Mouse (Mus musculus) liver, embryonic 14.5 days (tissue): ENCODE results near the gene Rasal1. TPM values are rescaled to one million over a fixed set of nuclear protein-coding genes. Genes with fewer than 3 reads are reported as not detected.

Source experiments
- ATAC-seq: fragments of 200-750 bp; cut with Nextera tagmentation; 2 replicates; pipeline ENCODE4 v1.8.0; 2017; ENCODE audit warnings: moderate number of reproducible peaks, mild to moderate bottlenecking, moderate library complexity; ENCODE audit not compliant: insufficient read depth
- DNase-seq, 3 experiments: peaks; one replicate each; pipeline ENCODE4 v3.0.0-alpha.2; 2012 to 2013; ENCODE audit warnings: low read depth in 3 of 3, low spot score in 3 of 3
- H3K27ac ChIP-seq: fragments of 300-500 bp; sonication (generic); 2 replicates; pipeline ENCODE4 v1.5.1; 2014; ENCODE audit warnings: moderate library complexity, mild to moderate bottlenecking, control low read depth, inconsistent platforms
- H3K27me3 ChIP-seq: fragments of 300-500 bp; sonication (generic); 2 replicates; pipeline ENCODE4 v1.6.1; 2014; ENCODE audit warnings: mild to moderate bottlenecking, low read length, moderate library complexity; ENCODE audit not compliant: control insufficient read depth, insufficient read depth
- H3K36me3 ChIP-seq: fragments of 300-500 bp; sonication (generic); replicated peaks from 2 replicates; pipeline ENCODE4 v1.6.1; 2014; ENCODE audit warnings: low read depth; ENCODE audit not compliant: control insufficient read depth, insufficient read depth
- H3K4me1 ChIP-seq, 2 experiments: fragments of 200-500 bp in 1 of 2; fragments of 300-500 bp in 1 of 2; sonication (generic) in 1 of 2; replicated peaks; 2 replicates each; pipeline ENCODE4 v1.6.1; 2012 to 2014; ENCODE audit warnings: antibody characterized with exemption in 1 of 2, inconsistent platforms in 1 of 2, low read length in 1 of 2; ENCODE audit not compliant: control insufficient read depth in 2 of 2, insufficient read depth in 2 of 2
- H3K4me2 ChIP-seq: fragments of 300-500 bp; sonication (generic); 2 replicates; pipeline ENCODE4 v1.6.1; 2014; ENCODE audit warnings: low read depth, mild to moderate bottlenecking, control low read depth, moderate library complexity
- H3K4me3 ChIP-seq, 2 experiments: fragments of 200-500 bp in 1 of 2; fragments of 300-500 bp in 1 of 2; sonication (generic) in 1 of 2; 2 replicates each; pipeline ENCODE4 v1.5.1; 2012 to 2014; ENCODE audit warnings: low read depth in 2 of 2, low read length in 2 of 2, mild to moderate bottlenecking in 2 of 2, control low read depth in 1 of 2, inconsistent platforms in 1 of 2, moderate library complexity in 1 of 2; ENCODE audit not compliant: insufficient read depth in 1 of 2
- H3K9ac ChIP-seq: fragments of 300-500 bp; sonication (generic); replicated peaks from 2 replicates; pipeline ENCODE4 v1.6.1; 2014; ENCODE audit warnings: mild to moderate bottlenecking, control low read depth, moderate library complexity
- H3K9me3 ChIP-seq: fragments of 300-500 bp; sonication (generic); 2 replicates; pipeline ENCODE4 v1.6.1; 2016; ENCODE audit warnings: low read length, mixed read lengths; ENCODE audit not compliant: control insufficient read depth
- CTCF ChIP-seq: IDR thresholded peaks from 2 replicates; pipeline ENCODE4 v1.5.1; 2016; ENCODE audit warnings: antibody characterized with exemption, low read depth, control low read depth
- EP300 ChIP-seq: IDR thresholded peaks from 2 replicates; pipeline ENCODE4 v1.6.1; 2016; ENCODE audit warnings: antibody characterized with exemption, low read depth
- WGBS: fragments of 180-500 bp; shearing (Covaris S2); extraction: QIAGEN DNeasy Blood & Tissue Kit; methylation state at CpG from one replicate; pipeline ENCODE4 v1.1.7; 2014; ENCODE audit not compliant: insufficient replicate concordance; 5-methylcytosine and 5-hydroxymethylcytosine counted together
- polyA plus RNA-seq, 2 experiments: library from polyadenylated mRNA; depleted of rRNA in 1 of 2; stranded (reverse) in 1 of 2; unstranded in 1 of 2; fragments of >200 nt; fragmentation: Nextera tagmentation in 1 of 2; extraction: Ambion mirVana in 1 of 2; gene quantifications; 2 replicates each; pipeline versions ENCODE4 v1.2.1 to v1.2.3; 2012 to 2014

Rasal1 gene
- polyA plus RNA-seq, 2 experiments = 0.17 to 0.18 TPM

GRCm38 (mm10) chr5:120652915-120653701 is 4.5 kb downstream of the Rasal1 start:
- no peak for DNase-seq
- no peaks in the 10 kb centered on the region for H3K9me3 ChIP-seq
- 69% methylated on average over 28 of the region's 28 CpGs for WGBS
- no peak overlapping the region for H3K9ac ChIP-seq
- no peak for ATAC-seq
- H3K36me3 ChIP-seq = no peaks in the 10 kb centered on the region
- H3K27me3 ChIP-seq = peaks cover 20% of the 10 kb centered on the region
- no peak overlapping the region for H3K4me3 ChIP-seq
- no peak overlapping the region for H3K27ac ChIP-seq
- TF ChIP-seq CTCF (no peak), EP300 (no peak)
- peaks cover 2 to 6% of the 10 kb centered on the region in 2 experiments; a peak in 2 of 4 replicates for H3K4me1 ChIP-seq
- H3K4me2 ChIP-seq = no peak overlapping the region

- 72% methylated on average over 2 of the region's 2 CpGs for WGBS
- ATAC-seq = no peak
- no peak for DNase-seq
- no peaks in the 10 kb centered on the region for H3K9me3 ChIP-seq
- no peak overlapping the region for H3K9ac ChIP-seq
- no peak for TF ChIP-seq CTCF
- no peak for TF ChIP-seq EP300
- no peak overlapping the region for H3K4me3 ChIP-seq
- no peak overlapping the region for H3K4me2 ChIP-seq
- H3K4me1 ChIP-seq = peaks cover 0 to 1% of the 10 kb centered on the region in 2 experiments; a peak in 1 of 4 replicates
- no peak overlapping the region for H3K27ac ChIP-seq
- peaks cover 20% of the 10 kb centered on the region for H3K27me3 ChIP-seq
- H3K36me3 ChIP-seq = no peaks in the 10 kb centered on the region
Measured at GRCm38 (mm10) chr5:120653873-120654272, 5.3 kb downstream of the Rasal1 start.

DNA sequence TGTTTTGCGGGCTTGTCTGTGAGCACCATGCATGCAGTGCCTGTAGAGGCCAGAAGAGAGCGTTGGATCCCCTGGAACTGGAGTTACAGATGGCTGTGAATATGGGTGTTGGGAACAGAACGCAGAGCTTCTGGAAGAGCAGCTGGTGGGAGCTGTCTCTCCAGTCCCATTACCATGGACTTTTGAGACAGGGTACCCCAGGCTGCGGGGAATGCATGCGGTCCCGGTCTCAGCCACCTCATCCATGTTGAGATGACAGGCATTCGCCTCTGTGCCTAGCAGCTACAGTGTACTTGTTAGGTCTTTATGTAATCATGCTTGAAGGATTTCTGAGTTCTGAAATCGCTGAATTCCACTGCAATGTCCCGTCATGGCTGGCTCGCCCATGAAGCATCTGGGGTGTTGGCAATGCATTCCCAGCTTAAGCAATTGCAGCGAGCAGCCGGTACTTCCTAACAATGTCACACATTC is 7.7 kb downstream of the Rasal1 start:
- H3K27me3 ChIP-seq = no peaks in the 10 kb centered on the region; the same call in 1 of the 2 replicates
- no peaks in the 10 kb centered on the region for H3K9me3 ChIP-seq
- no peak for DNase-seq
- H3K4me3 ChIP-seq = no peak overlapping the region
- H3K4me2 ChIP-seq = no peak overlapping the region
- TF ChIP-seq EP300 = no peak
- no peaks in the 10 kb centered on the region for H3K4me1 ChIP-seq
- WGBS = 71% methylated on average over 12 of the region's 12 CpGs
- H3K27ac ChIP-seq = no peak overlapping the region
- H3K36me3 ChIP-seq = no peaks in the 10 kb centered on the region
- no peak for ATAC-seq
- H3K9ac ChIP-seq = no peak overlapping the region

- Histone ChIP-seq H3K27ac (no peak overlapping the region), H3K36me3 (no peaks in the 10 kb centered on the region), H3K4me2 (no peak overlapping the region), H3K9me3 (no peaks in the 10 kb centered on the region), H3K4me3 (no peak overlapping the region), H3K4me1 (no peaks in the 10 kb centered on the region), H3K27me3 (no peaks in the 10 kb centered on the region; the same call in 1 of the 2 replicates), H3K9ac (no peak overlapping the region)
- WGBS = 46% methylated on average over 5 of the region's 5 CpGs
- TF ChIP-seq CTCF (no peak), EP300 (no peak)
- ATAC-seq (no peak), DNase-seq (no peak)
Measured at GRCm38 (mm10) chr5:120660816-120661215, 12.2 kb downstream of the Rasal1 start.

DNA sequence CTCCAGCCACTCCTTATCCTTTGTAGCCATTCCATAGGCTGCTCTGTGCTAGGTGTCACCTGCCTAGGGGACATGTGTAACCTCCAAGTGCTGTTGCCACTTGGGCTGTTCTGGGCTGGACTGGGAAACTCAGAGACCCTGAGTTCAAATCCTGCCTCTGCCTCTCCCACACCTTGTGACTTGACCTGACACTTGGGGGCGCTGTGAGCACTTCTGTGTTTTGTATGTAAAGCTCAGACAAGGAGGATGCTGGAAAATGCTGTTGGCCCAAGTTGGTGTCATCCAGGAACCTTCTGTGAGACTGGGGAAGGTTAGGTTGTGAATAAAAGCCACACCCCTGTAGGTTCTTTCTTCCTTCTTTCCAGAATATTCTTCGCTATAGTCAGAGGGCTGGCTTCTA is 16.3 kb downstream of the Rasal1 start:
- Histone ChIP-seq H3K4me3 (no peak overlapping the region), H3K27ac (no peak overlapping the region), H3K27me3 (no peaks in the 10 kb centered on the region), H3K36me3 (no peaks in the 10 kb centered on the region), H3K4me1 (no peaks in the 10 kb centered on the region), H3K4me2 (no peak overlapping the region), H3K9ac (no peak overlapping the region), H3K9me3 (no peaks in the 10 kb centered on the region)
- WGBS = 38% methylated on average over 2 of the region's 2 CpGs
- ATAC-seq = no peak
- TF ChIP-seq EP300 = no peak
- 0 out of 2 replicates have a peak, but pooled peaks have one; percentile 14 for TF ChIP-seq CTCF
- no peak for DNase-seq
